Mouse (Mus musculus) macrophage (primary cell): ENCODE measurements around the gene Dicer1. TPM values are rescaled to one million over a fixed set of nuclear protein-coding genes. Genes with fewer than 3 reads are reported as not detected.

Experiments
- H3K27ac ChIP-seq: fragments of 350-480 bp; formaldehyde crosslinking; 2 replicates; pipeline ENCODE4 v1.9.0; 2021
- H3K36me3 ChIP-seq: fragments of 350-480 bp; formaldehyde crosslinking; 2 replicates; pipeline ENCODE4 v1.9.0; 2021; ENCODE audit errors: inconsistent target
- H3K4me3 ChIP-seq: fragments of 350-480 bp; formaldehyde crosslinking; 2 replicates; pipeline ENCODE4 v1.9.0; 2021; ENCODE audit errors: inconsistent target
- H3K79me2 ChIP-seq: fragments of 350-480 bp; formaldehyde crosslinking; 2 replicates; pipeline ENCODE4 v1.9.0; 2021; ENCODE audit errors: inconsistent target
- WGBS: methylation state at CpG from one replicate; pipeline ENCODE4 v1.1.7; 2026; ENCODE audit warnings: inconsistent platforms; ENCODE audit not compliant: missing documents; 5-methylcytosine and 5-hydroxymethylcytosine counted together
- polyA plus RNA-seq: library from polyadenylated mRNA; stranded (reverse); fragments of 250-400 nt; gene quantifications from 3 replicates; pipeline ENCODE4 v1.2.4, GENCODE M21; 2018; ENCODE audit warnings: inconsistent platforms

The Dicer1 gene
- polyA plus RNA-seq, 1 experiment from 2014 or later = 20.3 TPM

GRCm38 (mm10) chr12:104678462-104678861 is 73.3 kb downstream of the Dicer1 start:
- no peak overlapping the region for H3K4me3 ChIP-seq
- WGBS = 96% methylated on average over 9 of the region's 14 CpGs
- H3K36me3 ChIP-seq = no peaks in the 10 kb centered on the region
- H3K27ac ChIP-seq = no peak overlapping the region
- H3K79me2 ChIP-seq = no peaks in the 10 kb centered on the region

DNA sequence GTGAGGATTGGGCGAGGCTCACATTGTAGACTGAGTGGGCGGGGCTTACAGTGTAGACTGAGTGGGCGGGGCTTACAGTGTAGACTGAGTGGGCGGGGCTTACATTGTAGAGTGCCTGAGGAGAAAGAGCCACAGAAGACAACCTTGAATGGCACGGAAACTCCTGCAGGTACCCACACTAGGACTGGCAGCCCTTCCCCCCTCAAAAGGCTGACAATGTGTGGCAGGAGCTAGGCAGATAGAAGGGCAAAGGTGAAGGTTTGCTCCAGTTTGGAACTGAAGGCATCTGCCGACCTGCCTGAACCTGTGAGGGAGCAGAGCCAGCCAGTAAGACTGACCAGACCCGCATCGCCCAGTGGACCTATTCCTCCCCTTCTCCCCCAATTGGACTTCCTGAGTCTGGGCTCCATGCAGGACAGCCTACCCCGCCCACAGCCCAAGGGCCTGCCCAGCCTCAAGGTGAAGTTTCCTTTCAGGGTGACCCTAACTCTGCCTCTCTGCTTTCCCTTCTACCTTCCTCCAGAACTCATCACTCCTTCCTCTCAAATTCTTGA is 74.3 kb downstream of the Dicer1 start:
- Histone ChIP-seq H3K27ac (no peak overlapping the region), H3K36me3 (no peaks in the 10 kb centered on the region), H3K79me2 (no peaks in the 10 kb centered on the region), H3K4me3 (no peak overlapping the region)
- WGBS = 90% methylated on average over 9 of the region's 9 CpGs

DNA sequence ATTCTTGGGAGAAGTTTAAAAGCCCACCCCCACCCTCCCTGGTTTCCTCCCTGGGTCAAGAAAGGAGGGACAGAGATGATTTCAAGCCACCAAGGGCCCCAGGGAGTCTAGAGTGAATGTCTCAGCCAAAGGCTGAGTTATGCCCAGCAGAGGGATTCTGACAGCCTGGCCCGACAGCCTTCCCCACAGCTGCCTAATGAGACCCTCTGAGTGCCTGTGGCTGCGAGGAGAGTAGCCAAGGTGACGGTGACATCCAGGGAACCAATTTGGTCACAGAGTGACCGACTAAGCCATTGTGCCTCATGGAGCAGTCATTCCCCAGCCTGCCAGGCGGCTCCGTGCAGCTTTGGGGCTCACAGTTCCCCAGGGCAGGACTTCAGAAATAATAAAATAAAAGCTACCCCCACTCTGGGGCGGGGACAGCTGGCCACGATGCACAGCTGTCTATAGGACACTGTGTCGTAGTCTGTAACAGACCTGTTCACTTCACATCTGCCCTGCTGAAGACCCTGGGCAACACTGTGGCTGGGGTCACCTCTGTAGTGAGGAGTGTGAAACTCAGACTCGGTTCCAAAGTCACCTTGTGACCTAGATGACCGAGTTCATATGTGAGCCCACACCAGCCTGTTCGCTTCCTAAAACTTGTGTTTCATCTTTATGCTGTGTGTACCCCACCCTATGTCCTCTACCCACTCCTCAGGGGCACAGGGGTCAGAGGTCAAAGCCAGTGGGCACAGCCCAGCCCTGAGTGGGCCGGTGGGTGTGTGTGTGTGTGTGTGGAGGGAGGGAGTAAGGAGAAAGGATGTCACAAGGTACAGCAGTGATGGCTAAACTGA is 75.0 kb downstream of the Dicer1 start:
- WGBS = 92% methylated on average over 13 of the region's 13 CpGs
- no peaks in the 10 kb centered on the region for H3K36me3 ChIP-seq

GRCm38 (mm10) chr12:104672976-104673375 is 78.8 kb downstream of the Dicer1 start:
- Histone ChIP-seq H3K36me3 (no peaks in the 10 kb centered on the region), H3K4me3 (no peak overlapping the region), H3K27ac (no peak overlapping the region), H3K79me2 (no peaks in the 10 kb centered on the region)
- 73% methylated on average over 5 of the region's 5 CpGs for WGBS

More for the DNA sequence above, 75.0 kb downstream of the Dicer1 start:
- Histone ChIP-seq H3K27ac (no peak overlapping the region), H3K79me2 (no peaks in the 10 kb centered on the region), H3K4me3 (no peak overlapping the region)

- Histone ChIP-seq H3K27ac (no peak overlapping the region), H3K36me3 (no peaks in the 10 kb centered on the region), H3K79me2 (no peaks in the 10 kb centered on the region), H3K4me3 (no peak overlapping the region)
- 80% methylated on average over 10 of the region's 10 CpGs for WGBS
These were observed 79.3 kb downstream of the Dicer1 start for GRCm38 (mm10) chr12:104672406-104672805.

DNA sequence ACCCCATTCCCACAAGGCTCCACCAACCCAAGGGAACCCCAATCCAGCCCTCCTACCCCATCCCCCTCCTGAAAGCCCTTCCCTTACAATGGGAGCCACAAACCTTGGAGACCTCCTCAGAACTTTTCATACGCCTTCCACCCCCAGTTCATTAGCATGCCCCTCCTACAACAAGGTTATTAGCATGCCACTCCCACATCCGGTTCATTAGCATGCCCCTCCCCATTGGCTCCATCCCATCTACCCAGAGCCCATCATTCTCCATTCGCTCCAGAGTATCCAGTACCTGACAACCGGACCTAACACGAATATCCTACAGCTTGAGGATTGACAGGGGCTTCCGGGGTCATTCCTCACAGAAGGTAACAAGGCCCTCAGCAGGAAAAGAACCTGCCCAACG is 83.9 kb downstream of the Dicer1 start:
- Histone ChIP-seq H3K36me3 (no peaks in the 10 kb centered on the region), H3K27ac (no peak overlapping the region), H3K4me3 (no peak overlapping the region), H3K79me2 (no peaks in the 10 kb centered on the region)
- 79% methylated on average over 7 of the region's 7 CpGs for WGBS

DNA sequence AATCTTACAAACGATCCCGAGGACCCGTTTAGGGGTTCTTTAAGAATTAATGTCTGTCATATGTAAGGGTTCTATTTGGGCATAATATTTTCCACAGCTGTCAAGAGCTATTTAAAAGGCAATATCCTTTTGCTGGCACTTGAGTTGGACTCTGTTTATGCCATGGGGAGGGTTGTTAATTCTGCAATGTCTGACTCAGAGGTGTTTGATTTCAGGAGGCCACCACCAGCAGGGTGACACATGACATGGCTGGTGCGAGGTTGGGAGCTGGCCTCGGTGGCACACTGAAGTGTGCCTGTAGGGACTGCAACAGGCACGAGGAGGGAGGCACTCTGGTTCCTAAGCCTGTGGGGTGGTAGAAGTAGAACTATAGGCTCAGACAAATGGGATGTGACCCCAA is 85.8 kb downstream of the Dicer1 start:
- 84% methylated on average over 6 of the region's 6 CpGs for WGBS

GRCm38 (mm10) chr12:104665521-104665920 is 86.2 kb downstream of the Dicer1 start:
- WGBS = 83% methylated on average over 9 of the region's 9 CpGs
- Histone ChIP-seq H3K36me3 (no peaks in the 10 kb centered on the region), H3K4me3 (no peak overlapping the region)

More for the DNA sequence above, 85.8 kb downstream of the Dicer1 start:
- Histone ChIP-seq H3K4me3 (no peak overlapping the region), H3K79me2 (no peaks in the 10 kb centered on the region), H3K36me3 (no peaks in the 10 kb centered on the region), H3K27ac (no peak overlapping the region)

DNA sequence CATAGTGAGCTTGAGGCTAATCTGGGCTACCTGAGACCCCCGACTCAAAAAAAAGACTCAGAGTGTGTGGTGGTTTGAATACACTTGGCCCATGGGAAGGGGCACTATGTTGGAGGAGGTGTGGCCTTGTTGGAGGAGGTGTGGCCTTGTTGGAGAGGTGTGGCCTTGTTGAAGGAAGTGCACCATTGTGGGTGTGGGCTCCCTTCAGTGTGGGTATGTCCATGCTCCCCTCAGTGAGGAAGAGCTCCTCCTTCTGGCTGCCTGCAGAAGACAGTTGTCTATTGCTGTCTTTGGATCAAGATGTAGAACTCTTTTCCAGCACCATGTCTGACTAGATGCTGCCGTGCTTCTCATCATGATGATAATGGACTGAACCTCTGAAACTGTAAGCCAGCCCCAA is 95.6 kb downstream of the Dicer1 start:
- Histone ChIP-seq H3K36me3 (no peaks in the 10 kb centered on the region), H3K27ac (no peak overlapping the region), H3K4me3 (no peak overlapping the region), H3K79me2 (no peaks in the 10 kb centered on the region)
- 94% methylated on average over 2 of the region's 2 CpGs for WGBS

More at GRCm38 (mm10) chr12:104665521-104665920, 86.2 kb downstream of the Dicer1 start:
- Histone ChIP-seq H3K27ac (no peak overlapping the region), H3K79me2 (no peaks in the 10 kb centered on the region)

GRCm38 (mm10) chr12:104655006-104655405 is 96.7 kb downstream of the Dicer1 start:
- Histone ChIP-seq H3K36me3 (no peaks in the 10 kb centered on the region), H3K4me3 (no peak overlapping the region)
- WGBS = 88% methylated on average over 1 of the region's 1 CpGs

GRCm38 (mm10) chr12:104652021-104652420 is 99.7 kb downstream of the Dicer1 start:
- Histone ChIP-seq H3K36me3 (no peaks in the 10 kb centered on the region), H3K79me2 (no peaks in the 10 kb centered on the region), H3K4me3 (no peak overlapping the region), H3K27ac (no peak overlapping the region)
- whole genome bisulfite sequencing = 67% methylated on average over 6 of the region's 6 CpGs

More at GRCm38 (mm10) chr12:104655006-104655405, 96.7 kb downstream of the Dicer1 start:
- no peaks in the 10 kb centered on the region for H3K79me2 ChIP-seq
- no peak overlapping the region for H3K27ac ChIP-seq

GRCm38 (mm10) chr12:104651269-104651668 is 100.5 kb downstream of the Dicer1 start:
- no peaks in the 10 kb centered on the region for H3K79me2 ChIP-seq
- WGBS = 86% methylated on average over 6 of the region's 6 CpGs
- H3K36me3 ChIP-seq = no peaks in the 10 kb centered on the region
- H3K4me3 ChIP-seq = no peak overlapping the region
- no peak overlapping the region for H3K27ac ChIP-seq

DNA sequence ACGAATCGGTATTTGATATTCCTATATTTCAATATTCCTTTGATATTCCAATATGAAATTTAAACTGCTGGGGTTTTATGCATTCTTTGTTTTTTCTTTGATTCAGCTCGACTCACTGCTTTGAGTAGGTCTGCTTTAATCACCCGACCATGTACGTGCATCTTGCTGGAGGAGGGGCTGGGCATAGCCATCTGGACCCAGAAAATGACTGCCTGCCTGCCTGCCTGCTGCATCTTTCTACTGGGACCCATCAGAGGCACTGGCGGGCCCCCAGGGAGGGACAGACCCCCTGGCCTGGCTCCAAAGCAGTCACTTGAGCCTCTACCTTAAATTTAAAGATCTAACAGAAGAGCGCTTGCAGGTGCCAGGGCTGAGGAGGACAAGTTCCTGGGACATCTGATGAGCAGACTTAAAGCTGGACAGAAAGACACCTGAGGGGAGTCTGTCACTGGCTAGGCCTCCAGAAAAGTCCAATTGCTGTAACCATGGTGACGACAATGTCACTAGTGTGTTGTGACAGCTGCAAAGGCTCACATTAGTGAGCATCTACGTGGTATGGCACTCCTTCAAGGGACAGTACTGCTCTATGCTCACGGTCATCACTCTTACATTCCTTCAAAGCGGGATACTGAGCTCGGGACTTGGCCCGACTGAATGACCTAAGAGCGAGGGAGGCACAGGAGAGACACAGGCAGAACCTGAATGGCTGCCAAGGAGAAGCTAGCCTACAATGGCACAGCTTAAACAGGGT is 101.1 kb downstream of the Dicer1 start:
- H3K36me3 ChIP-seq = no peaks in the 10 kb centered on the region
- 83% methylated on average over 14 of the region's 14 CpGs for WGBS
- H3K79me2 ChIP-seq = no peaks in the 10 kb centered on the region
- no peak overlapping the region for H3K27ac ChIP-seq
- no peak overlapping the region for H3K4me3 ChIP-seq

GRCm38 (mm10) chr12:104648366-104648765 is 103.4 kb downstream of the Dicer1 start:
- no peak overlapping the region for H3K4me3 ChIP-seq
- no peak overlapping the region for H3K27ac ChIP-seq
- H3K79me2 ChIP-seq = no peaks in the 10 kb centered on the region
- no peaks in the 10 kb centered on the region for H3K36me3 ChIP-seq
- 87% methylated on average over 6 of the region's 6 CpGs for WGBS

DNA sequence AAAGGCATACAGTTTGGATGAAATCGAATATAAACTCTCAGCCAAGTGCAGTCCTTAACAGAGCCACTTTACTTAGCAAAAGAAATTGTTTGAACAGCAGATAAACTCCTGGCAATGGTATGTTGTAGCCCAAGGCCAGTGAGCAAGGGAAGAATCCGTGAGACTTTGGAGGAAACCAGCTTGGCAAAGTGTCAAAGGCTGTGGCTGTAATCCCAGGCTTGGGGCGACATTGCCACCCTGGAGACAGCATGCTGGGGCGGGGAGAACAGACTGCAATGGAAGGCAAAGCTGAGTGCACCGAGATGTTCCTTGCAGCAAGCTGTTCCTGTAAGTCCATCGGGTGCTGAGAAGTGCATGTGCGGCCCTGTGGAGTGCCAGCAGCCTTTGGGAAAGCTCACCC is 109.4 kb downstream of the Dicer1 start:
- Histone ChIP-seq H3K27ac (no peak overlapping the region), H3K36me3 (no peaks in the 10 kb centered on the region), H3K79me2 (no peaks in the 10 kb centered on the region), H3K4me3 (no peak overlapping the region)
- WGBS = 72% methylated on average over 7 of the region's 7 CpGs
